Mouse (Mus musculus) MEL (cell line): ENCODE measurements around the gene Qtrt1.
"Not testable (repeated sequence)": the region's sequence is repeated elsewhere in the genome, so short reads cannot be mapped to it uniquely, and the experiment has no call there.

ENCODE experiments used
- EP300 ChIP-seq, 2 experiments: IDR thresholded peaks; 2 replicates each; pipeline ENCODE4 v1.6.1; 2011; ENCODE audit warnings: improper control_type of control experiment in 2 of 2, low read length in 2 of 2, low read depth in 1 of 2, mild to moderate bottlenecking in 1 of 2
- ZKSCAN1 ChIP-seq: IDR thresholded peaks from 2 replicates; pipeline ENCODE4 v1.6.1; 2012; ENCODE audit warnings: low read depth, mild to moderate bottlenecking, inconsistent platforms, low read length, improper control_type of control experiment, moderate library complexity

DNA sequence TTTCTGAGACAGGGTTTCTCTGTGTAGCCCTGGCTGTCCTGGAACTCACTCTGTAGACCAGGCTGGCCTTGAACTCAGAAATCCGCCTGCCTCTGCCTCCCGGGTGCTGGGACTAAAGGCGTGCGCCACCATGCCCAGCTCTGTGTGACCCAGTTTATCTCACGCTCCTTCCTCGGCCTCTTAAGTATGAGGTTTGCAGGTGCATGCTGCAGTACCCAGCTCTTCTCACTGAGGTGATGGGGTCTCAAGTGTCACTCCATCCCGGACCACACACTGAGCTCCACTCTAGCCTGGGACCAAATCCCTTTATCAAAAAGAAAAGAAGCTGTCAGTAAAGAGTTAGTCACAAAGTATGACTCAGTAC is 52.9 kb downstream of the Qtrt1 start:
- not testable (repeated sequence) for TF ChIP-seq ZKSCAN1; EP300 (IDR thresholded peaks at IDR 0.05; ENCODE audit: low read depth in 1 of 2, low read length in 2 of 2)
